Mouse (Mus musculus): ENCODE measurements around the gene Nod2. TPM values are rescaled to one million over a fixed set of nuclear protein-coding genes. Genes with fewer than 3 reads are reported as not detected.

Nod2 gene
- polyA plus RNA-seq, 1 experiment from 2014 or later: 0.07 TPM

DNA sequence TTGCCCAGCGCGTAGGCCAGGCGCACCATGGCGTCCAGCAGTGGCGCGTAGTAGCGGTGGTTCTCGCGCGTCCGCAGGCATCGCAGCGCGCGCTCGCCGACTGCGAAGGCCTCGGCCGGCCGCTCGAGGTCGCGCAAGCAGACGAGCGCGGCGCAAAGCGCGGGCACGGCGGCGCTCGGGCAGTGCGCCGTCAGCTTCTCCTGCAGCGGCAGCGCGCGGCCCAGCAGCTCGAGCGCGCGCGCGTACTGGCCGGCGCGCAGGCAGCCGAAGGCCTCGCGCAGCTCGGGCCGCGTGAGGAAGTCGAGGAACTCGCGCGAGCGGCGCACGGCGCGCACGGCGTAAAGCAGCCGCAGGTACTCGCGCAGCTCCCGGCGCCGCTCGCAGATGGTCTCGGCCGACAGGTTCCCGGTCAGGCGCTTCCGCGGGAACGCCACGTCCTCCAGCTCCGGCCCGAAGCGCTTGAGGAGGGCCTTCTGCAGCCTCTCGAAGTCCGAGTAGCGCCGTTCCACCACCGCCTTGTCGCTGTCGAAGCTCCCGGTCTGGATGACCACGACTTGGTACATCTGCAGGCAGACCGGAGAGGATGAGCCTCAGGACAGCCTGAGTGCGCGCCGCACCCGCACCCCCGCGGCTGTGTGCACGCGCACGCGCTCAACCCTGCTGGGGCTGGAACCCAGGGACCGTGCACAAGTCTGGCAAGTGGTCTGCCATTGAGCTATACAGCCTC lies 19.7 kb upstream of the Nod2 start:
- Histone ChIP-seq H3K4me1 (replicated peaks; ENCODE audit: control insufficient read depth, insufficient read depth, low read length) (no peaks in the 10 kb centered on the region), H3K27me3 (ENCODE audit: control insufficient read depth, insufficient read depth, low read length) (0 out of 2 replicates have a peak, but pooled peaks cover 21% of the 10 kb centered on the region), H3K27ac (peak overlapping the region; percentile 79), H3K36me3 (replicated peaks; ENCODE audit: control insufficient read depth, insufficient read depth) (no peaks in the 10 kb centered on the region), H3K4me3 (replicated peaks; ENCODE audit: low read length) (peak overlapping the region; percentile 48), H3K4me2 (replicated peaks) (peak overlapping the region; percentile 69), H3K9me3 (ENCODE audit: control insufficient read depth, low read length) (no peaks in the 10 kb centered on the region), H3K9ac (peak overlapping the region; percentile 75)
- DNase-seq (ENCODE audit: low spot score) (peak; percentile 91), ATAC-seq (ENCODE audit: low FRiP score) (peak; percentile 83)
- WGBS: under 1% methylated on average over 92 of the region's 105 CpGs

DNA sequence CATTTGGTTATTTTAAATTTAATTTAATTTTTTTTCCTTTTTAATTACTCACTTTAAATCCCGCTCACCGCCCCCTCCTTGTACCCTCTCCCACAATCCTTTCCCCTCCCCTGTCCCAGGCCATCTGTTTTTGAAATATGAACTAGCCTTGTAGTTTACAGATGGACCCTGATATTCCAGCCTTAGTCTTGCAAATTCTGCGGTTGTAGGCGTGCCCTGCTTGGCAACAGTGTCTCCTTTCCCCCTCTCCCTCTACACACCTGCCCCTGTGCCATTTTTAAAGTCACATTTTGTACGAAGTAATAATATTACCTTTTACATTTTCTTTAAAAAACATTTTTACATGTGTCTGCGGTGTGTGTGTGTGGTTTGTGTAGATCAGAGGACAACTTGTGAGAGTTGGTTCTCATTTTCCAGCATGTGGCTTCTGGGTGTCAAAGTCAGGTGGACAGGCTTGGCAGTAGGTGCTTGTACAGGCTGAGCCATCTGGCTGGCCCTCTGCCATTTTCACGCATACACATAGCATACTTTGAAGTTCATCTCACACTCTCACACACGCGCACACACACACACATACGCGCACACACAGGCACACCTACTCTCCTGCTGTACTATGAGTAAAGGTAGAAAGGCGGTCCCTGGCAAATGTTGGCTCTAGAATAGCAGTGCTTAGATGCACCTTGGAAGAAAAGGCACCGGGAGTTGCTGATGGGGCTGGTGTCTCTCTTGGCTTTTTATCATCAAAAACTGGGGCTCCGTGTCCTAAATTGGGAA lies 18.9 kb upstream of the Nod2 start:
- Histone ChIP-seq H3K9ac (peak overlapping the region; percentile 75), H3K27ac (no peak overlapping the region), H3K36me3 (replicated peaks; ENCODE audit: control insufficient read depth, insufficient read depth) (no peaks in the 10 kb centered on the region), H3K4me2 (replicated peaks) (peak overlapping the region; percentile 69), H3K4me3 (replicated peaks; ENCODE audit: low read length) (peak overlapping the region; percentile 48), H3K27me3 (ENCODE audit: control insufficient read depth, insufficient read depth, low read length) (0 out of 2 replicates have a peak, but pooled peaks cover 16% of the 10 kb centered on the region), H3K9me3 (ENCODE audit: control insufficient read depth, low read length) (no peaks in the 10 kb centered on the region), H3K4me1 (replicated peaks; ENCODE audit: control insufficient read depth, insufficient read depth, low read length) (no peaks in the 10 kb centered on the region)
- ATAC-seq (ENCODE audit: low FRiP score) (no peak), DNase-seq (ENCODE audit: low spot score) (no peak)
- 61% methylated on average over 14 of the region's 14 CpGs for WGBS

- Histone ChIP-seq H3K9me3 (ENCODE audit: control insufficient read depth, low read length) (no peaks in the 10 kb centered on the region), H3K36me3 (replicated peaks; ENCODE audit: control insufficient read depth, insufficient read depth) (no peaks in the 10 kb centered on the region), H3K4me2 (replicated peaks) (no peak overlapping the region), H3K9ac (no peak overlapping the region), H3K4me3 (replicated peaks; ENCODE audit: low read length) (no peak overlapping the region), H3K27me3 (ENCODE audit: control insufficient read depth, insufficient read depth, low read length) (0 out of 2 replicates have a peak, but pooled peaks cover 16% of the 10 kb centered on the region), H3K27ac (no peak overlapping the region), H3K4me1 (replicated peaks; ENCODE audit: control insufficient read depth, insufficient read depth, low read length) (no peaks in the 10 kb centered on the region)
- 79% methylated on average over 4 of the region's 4 CpGs for WGBS
- no peak for ATAC-seq (ENCODE audit: low FRiP score)
- DNase-seq (ENCODE audit: low spot score): no peak
These were observed 16.9 kb upstream of the Nod2 start for GRCm38 (mm10) chr8:88630225-88630624.

DNA sequence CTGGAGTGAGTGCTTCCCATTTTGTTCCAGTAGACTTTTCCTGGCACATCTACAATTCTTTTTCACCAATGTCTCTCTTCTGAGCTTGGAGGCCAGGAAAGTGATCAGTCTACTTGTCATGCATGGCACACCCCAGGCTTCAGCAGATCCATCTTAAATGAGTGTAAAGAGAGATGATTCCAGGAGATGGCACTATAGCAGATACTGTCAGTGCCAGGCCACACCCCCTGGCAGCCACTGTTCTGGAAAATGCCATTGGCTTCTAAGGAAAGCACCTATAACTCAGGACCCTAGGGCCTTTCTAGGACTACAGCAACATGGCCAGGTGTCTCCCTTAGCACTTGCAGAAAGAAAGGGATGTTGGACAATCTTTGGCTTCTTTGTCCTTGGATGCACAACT lies 16.0 kb upstream of the Nod2 start:
- Histone ChIP-seq H3K4me1 (replicated peaks; ENCODE audit: control insufficient read depth, insufficient read depth, low read length) (no peaks in the 10 kb centered on the region), H3K4me2 (replicated peaks) (no peak overlapping the region), H3K4me3 (replicated peaks; ENCODE audit: low read length) (no peak overlapping the region), H3K36me3 (replicated peaks; ENCODE audit: control insufficient read depth, insufficient read depth) (no peaks in the 10 kb centered on the region), H3K27ac (no peak overlapping the region), H3K27me3 (ENCODE audit: control insufficient read depth, insufficient read depth, low read length) (0 out of 2 replicates have a peak, but pooled peaks cover 9% of the 10 kb centered on the region), H3K9ac (no peak overlapping the region), H3K9me3 (ENCODE audit: control insufficient read depth, low read length) (no peaks in the 10 kb centered on the region)
- no peak for ATAC-seq (ENCODE audit: low FRiP score)
- DNase-seq (ENCODE audit: low spot score): peak; percentile 55

GRCm38 (mm10) chr8:88633343-88633765 lies 13.8 kb upstream of the Nod2 start:
- H3K27me3 ChIP-seq (ENCODE audit: control insufficient read depth, insufficient read depth, low read length): 0 out of 2 replicates have a peak, but pooled peaks cover 4% of the 10 kb centered on the region
- no peak overlapping the region for H3K9ac ChIP-seq
- no peaks in the 10 kb centered on the region for H3K4me1 ChIP-seq (replicated peaks; ENCODE audit: control insufficient read depth, insufficient read depth, low read length)
- no peak overlapping the region for H3K27ac ChIP-seq
- WGBS: 90% methylated on average over 7 of the region's 7 CpGs
- ATAC-seq (ENCODE audit: low FRiP score): no peak
- H3K9me3 ChIP-seq (ENCODE audit: control insufficient read depth, low read length): no peaks in the 10 kb centered on the region
- no peak overlapping the region for H3K4me3 ChIP-seq (replicated peaks; ENCODE audit: low read length)
- no peak overlapping the region for H3K4me2 ChIP-seq (replicated peaks)
- no peak for DNase-seq (ENCODE audit: low spot score)
- no peaks in the 10 kb centered on the region for H3K36me3 ChIP-seq (replicated peaks; ENCODE audit: control insufficient read depth, insufficient read depth)

GRCm38 (mm10) chr8:88635474-88636397 lies 11.4 kb upstream of the Nod2 start, which contains the start of gene Snx20:
TSS of gene Snx20 (minus strand) at chr8:88636128.
- H3K36me3 ChIP-seq (replicated peaks; ENCODE audit: control insufficient read depth, insufficient read depth): no peaks in the 10 kb centered on the region
- no peak within 1 kb of the TSS for H3K4me2 ChIP-seq (replicated peaks)
- 84% methylated on average over 14 of the region's 14 CpGs for WGBS
- DNase-seq (ENCODE audit: low spot score) (no peak), ATAC-seq (ENCODE audit: low FRiP score) (no peak)
- H3K27me3 ChIP-seq (ENCODE audit: control insufficient read depth, insufficient read depth, low read length): no peaks in the 10 kb centered on the region
- H3K9me3 ChIP-seq (ENCODE audit: control insufficient read depth, low read length): no peaks in the 10 kb centered on the region
- H3K4me3 ChIP-seq (replicated peaks; ENCODE audit: low read length): no peak within 1 kb of the TSS
- no peak within 1 kb of the TSS for H3K27ac ChIP-seq
- no peak within 1 kb of the TSS for H3K9ac ChIP-seq
- no peaks in the 10 kb centered on the region for H3K4me1 ChIP-seq (replicated peaks; ENCODE audit: control insufficient read depth, insufficient read depth, low read length)

DNA sequence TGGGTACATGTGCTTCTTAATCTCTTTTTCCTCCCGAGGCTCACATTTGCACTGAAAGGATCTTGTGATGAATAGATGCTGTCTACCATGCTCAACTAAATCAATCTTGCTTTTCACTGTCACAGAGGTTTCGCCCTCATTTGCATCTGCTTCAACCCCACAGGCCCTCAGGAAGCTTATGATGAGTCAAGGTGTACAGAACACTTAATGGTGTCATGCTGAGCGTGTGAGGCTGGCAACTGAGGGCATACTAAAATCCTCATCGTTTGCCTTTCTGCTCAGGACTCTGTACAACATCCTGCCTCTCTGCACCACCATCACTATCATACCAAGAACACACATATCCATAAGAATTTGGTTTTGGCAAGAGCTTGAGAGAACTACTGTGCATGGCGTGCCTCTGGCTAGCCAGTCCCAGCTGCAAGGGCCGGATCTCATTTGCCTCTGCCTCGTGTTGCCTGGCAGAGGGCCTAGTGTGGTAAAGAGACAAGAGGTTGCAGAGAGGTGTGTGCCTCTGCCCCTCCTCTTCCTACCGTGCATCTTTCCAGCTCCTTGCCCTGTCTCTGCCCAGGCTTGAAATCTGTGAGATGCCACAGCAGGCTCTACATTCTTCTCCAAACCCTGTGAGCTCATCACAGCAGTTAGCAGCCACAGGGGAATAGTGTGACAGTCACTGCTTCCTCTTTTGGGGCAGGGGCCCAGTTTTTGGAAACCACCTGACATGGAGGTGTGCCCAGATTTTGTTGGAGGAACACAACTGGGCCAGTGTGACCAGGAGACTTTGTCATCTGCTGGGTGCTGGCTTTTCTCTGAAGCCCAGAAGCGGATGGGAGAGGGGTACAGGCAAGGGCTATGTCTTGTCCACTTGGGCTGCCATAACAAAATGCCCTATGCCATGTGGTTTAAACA lies 9.8 kb upstream of the Nod2 start:
- Histone ChIP-seq H3K4me2 (replicated peaks) (no peak overlapping the region), H3K9ac (no peak overlapping the region), H3K9me3 (ENCODE audit: control insufficient read depth, low read length) (no peaks in the 10 kb centered on the region), H3K4me3 (replicated peaks; ENCODE audit: low read length) (no peak overlapping the region), H3K36me3 (replicated peaks; ENCODE audit: control insufficient read depth, insufficient read depth) (no peaks in the 10 kb centered on the region), H3K27me3 (ENCODE audit: control insufficient read depth, insufficient read depth, low read length) (no peaks in the 10 kb centered on the region), H3K27ac (no peak overlapping the region), H3K4me1 (replicated peaks; ENCODE audit: control insufficient read depth, insufficient read depth, low read length) (no peaks in the 10 kb centered on the region)
- no peak for DNase-seq (ENCODE audit: low spot score)
- WGBS: 58% methylated on average over 9 of the region's 9 CpGs
- ATAC-seq (ENCODE audit: low FRiP score): no peak

GRCm38 (mm10) chr8:88638908-88639307 lies 8.2 kb upstream of the Nod2 start:
- Histone ChIP-seq H3K27ac (no peak overlapping the region), H3K9me3 (ENCODE audit: control insufficient read depth, low read length) (no peaks in the 10 kb centered on the region), H3K27me3 (ENCODE audit: control insufficient read depth, insufficient read depth, low read length) (no peaks in the 10 kb centered on the region), H3K4me2 (replicated peaks) (no peak overlapping the region), H3K4me3 (replicated peaks; ENCODE audit: low read length) (no peak overlapping the region), H3K4me1 (replicated peaks; ENCODE audit: control insufficient read depth, insufficient read depth, low read length) (no peaks in the 10 kb centered on the region), H3K9ac (no peak overlapping the region), H3K36me3 (replicated peaks; ENCODE audit: control insufficient read depth, insufficient read depth) (no peaks in the 10 kb centered on the region)
- no peak for ATAC-seq (ENCODE audit: low FRiP score)
- DNase-seq (ENCODE audit: low spot score): no peak
- 98% methylated on average over 3 of the region's 3 CpGs for WGBS

Data from hindbrain, embryonic 14.5 days (tissue).